Mouse (Mus musculus) testis, adult 2 months (tissue): ENCODE measurements around the gene Tmem121.

Experiments
- CTCF ChIP-seq: fragments of 200-500 bp; IDR thresholded peaks from 2 replicates; pipeline ENCODE4 v1.5.1; 2012; ENCODE audit warnings: low read depth, mild to moderate bottlenecking, inconsistent platforms, low read length, moderate library complexity; ENCODE audit not compliant: control insufficient read depth, insufficient read depth, insufficient replicate concordance
- POLR2A ChIP-seq: fragments of 200-500 bp; IDR thresholded peaks from 2 replicates; pipeline ENCODE4 v1.6.1; 2012; ENCODE audit warnings: low read depth, mild to moderate bottlenecking, inconsistent platforms, low read length, moderate library complexity; ENCODE audit not compliant: control insufficient read depth

DNA sequence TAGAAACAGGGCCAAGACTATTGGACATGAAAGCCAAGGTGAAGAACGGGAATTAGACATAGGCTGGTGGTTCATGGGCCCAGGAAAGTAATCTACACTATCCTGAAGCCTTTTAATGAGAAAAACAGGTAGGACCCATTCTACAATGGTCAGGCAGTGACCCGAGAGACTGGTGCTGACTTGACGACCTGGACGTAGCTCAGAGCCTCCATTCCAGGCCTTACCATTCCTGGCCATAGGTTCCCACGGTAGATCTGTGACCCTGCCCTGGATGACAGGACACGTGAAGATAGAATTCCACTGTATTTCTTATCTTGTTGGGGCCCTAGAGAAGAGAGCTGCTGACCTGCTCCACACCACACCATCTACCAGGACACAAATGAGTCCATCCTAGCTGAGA lies 47.4 kb upstream of the Tmem121 start:
- TF ChIP-seq POLR2A (no peak), CTCF (no peak)
